Mouse (Mus musculus) kidney, postnatal 36 days (tissue): ENCODE measurements at regions not wholly inside any gene's neighbourhood (a gene's known extent, or its start where the extent isn't known, plus 50 kb on each side); places are given as distances from the start of the nearest gene placed in this dataset.

ENCODE experiments used
- DNase-seq, 2 experiments: peaks; one replicate each; pipeline ENCODE4 v3.0.0; 2021 to 2022; ENCODE audit warnings: mixed read lengths in 2 of 2

DNA sequence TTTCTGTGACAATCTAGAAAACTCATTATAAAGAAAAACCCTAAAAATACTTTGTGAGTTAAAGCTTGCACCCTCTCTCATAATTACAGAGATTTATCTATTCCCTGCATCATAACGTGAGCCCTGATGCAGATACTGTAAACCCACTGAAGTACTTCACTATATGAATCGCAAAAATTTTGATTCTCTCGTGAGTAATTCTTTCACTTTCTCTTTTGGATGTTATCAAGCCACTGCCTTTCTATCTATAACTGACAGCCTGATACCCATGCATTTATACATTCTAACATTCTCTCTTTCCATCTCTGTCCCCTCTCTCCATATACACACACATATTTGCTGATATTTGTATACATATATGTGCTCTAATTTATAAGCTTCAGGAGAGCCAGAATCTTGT is 264.1 kb upstream of the Gm765 start:
- DNase-seq, result no peak

DNA sequence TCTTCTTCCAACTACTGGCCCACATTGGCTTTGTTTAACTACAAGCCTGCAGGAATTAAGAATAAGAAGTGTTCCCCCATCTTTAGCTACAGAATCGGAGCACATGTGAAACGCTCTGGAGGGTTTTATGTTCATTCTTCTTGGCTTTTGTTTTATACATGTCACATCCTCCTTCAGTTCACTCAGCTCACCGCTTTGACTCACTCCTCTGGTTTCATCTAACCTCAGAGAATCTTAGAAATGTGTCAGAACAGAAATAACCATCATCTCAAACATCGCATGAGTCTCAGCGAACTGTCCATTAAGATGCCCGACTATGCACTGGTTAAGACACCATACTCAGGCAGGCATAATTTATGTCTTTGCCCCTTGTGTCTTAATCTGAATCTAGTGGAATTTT is 255.1 kb upstream of the Gm765 start:
- DNase-seq, result no peak

DNA sequence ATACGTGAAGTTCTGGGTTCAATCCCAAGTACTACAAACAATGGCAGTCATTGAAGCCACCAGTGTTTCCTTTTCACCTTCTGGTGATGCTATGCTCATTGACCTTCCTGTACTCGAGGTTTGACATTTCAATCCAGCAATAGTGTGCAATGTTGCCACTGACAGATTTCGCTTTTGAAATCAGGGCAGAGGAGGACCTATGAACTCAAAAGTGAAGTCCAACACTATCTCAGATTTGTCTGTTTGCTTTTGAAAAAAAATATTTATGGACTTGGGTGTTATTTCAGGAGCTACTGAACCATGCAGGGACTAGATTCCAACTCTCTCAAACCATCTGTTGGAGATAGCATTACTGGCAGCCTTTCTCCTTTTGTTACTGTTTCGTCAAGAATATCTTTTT is 248.4 kb upstream of the Gm765 start:
- DNase-seq, result no peak

DNA sequence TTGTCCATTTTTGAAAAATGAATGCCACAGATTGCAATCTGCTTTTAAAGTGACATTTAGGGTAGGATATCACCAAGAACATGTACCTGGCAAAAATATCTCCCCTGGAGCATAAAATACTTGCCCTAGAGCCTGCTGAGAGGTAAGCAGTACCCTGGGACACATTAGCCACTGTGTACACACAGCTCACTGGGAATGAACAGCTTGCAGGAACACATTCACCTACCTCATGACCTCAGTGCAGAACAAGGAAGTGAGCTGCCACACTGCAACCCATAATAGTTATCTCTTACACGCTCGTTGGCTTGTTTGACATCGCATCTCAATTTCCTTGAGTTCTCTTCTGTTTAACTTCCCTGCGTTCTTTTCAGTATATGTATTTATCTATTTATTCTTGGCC is 246.4 kb upstream of the Gm765 start:
- DNase-seq, result no peak

- no peak for DNase-seq
Measured at GRCm38 (mm10) chr6:98584541-98584940, 242.0 kb upstream of the Gm765 start.

DNA sequence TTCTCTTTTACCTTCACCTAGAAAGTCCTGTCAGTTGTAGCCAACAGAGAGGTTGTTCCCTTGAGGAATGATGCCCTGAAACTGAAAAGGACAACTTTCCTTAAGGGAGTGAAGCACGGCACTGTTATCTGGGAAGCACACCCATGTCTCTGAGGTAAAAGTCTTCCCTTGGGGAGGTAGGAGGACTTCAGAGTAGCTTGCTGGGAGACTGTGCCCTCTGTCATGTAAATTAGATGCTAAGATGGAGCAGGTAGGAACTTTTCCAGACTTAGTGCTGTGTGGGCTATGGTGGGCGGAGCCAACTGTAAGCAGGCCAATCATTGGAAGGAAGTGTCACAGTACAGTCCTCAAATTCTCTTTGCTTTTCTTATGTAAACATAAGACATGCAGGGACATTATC is 240.3 kb upstream of the Gm765 start:
- no peak for DNase-seq

GRCm38 (mm10) chr6:98575227-98575626 is 232.7 kb upstream of the Gm765 start:
- DNase-seq, result no peak

DNA sequence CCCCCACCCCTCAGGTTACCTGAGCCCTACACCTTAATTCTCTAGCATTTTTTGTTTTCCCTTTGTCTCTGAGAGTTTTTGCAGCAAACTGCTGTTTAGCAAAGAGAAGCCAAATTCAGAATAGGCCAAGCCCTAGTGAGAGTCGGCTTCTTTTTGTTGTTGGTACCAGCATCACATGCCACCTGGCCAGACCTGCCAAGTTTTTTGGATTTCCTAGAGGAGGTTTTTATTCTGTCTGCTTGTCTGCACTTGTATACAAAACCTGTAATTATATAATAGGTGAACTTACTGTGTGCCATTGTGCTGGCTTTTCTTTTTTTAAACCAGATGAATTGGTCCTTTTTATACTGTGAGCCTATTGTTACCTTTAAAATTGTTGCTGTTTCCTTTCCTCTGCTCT is 213.1 kb upstream of the Gm765 start:
- DNase-seq, result no peak

DNA sequence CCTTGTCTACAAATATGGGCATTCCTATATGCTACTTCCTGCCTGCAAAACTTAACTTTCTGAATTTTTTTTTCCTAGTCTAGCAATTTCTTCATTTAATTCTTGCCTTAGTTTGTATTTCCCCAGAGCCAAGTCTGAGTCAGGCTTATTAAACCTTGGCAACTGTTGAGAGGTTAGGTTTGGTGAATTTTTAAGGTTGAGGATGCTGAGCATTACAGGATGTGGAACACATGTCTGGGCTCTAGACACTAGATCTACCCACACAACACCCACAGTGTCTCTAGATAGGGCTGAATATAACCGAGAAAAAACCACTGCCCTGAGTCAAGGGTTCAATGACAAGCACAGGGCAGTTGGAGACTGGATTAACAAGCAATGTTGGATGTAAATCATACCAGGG is 211.4 kb upstream of the Gm765 start:
- no peak for DNase-seq

- DNase-seq, result no peak
Measured at GRCm38 (mm10) chr6:98551781-98552180, 209.2 kb upstream of the Gm765 start.

GRCm38 (mm10) chr6:98526882-98527440 is 184.4 kb upstream of the Gm765 start:
- DNase-seq, result no peak

GRCm38 (mm10) chr6:98525286-98525685 is 182.7 kb upstream of the Gm765 start:
- DNase-seq, result peak; percentile 24 to 71

DNA sequence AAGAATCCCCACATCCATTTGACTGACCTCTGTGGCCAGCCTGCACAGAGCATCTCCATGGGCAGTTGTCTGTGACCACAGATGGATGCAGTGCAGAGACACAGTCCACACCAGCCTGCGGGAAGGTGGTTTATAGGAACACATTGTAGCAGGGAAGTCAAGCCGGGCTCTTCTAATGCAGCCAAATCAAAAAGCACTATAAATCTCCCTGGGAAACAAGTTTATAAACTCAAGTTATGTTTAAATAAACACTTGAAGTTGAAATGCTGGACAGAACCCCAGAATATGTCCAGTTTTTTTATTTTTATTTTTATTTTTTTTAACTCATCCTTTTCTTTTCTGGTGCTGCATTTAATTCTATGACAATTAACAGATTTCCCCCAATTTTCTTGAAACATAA is 182.1 kb upstream of the Gm765 start:
- no peak for DNase-seq

- DNase-seq, result no peak
Measured at GRCm38 (mm10) chr6:98521526-98521925, 179.0 kb upstream of the Gm765 start.

GRCm38 (mm10) chr6:98514826-98515225 is 172.3 kb upstream of the Gm765 start:
- no peak for DNase-seq

DNA sequence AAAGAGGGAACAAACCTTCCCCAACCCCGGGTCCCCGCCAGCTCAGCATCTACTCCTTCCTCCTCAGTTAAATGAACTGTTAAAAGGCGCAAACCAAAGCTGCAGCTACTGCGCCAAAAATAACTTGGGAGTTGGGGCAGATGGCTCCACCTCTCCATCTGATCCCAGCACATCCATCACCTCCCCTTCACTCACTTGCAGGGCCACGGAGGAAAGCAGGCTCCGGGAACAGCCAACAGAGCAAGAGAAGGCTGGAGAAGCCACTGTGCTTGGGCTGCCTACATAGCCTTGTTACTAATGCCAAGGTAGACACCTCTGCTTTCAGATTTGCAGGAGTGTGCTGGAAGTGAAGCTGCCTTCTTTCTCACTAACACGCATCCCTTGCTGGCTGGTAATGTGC is 171.8 kb upstream of the Gm765 start:
- DNase-seq, result no peak

- DNase-seq, result no peak
Measured at GRCm38 (mm10) chr6:98513217-98513616, 170.7 kb upstream of the Gm765 start.

- DNase-seq, result no peak
Measured at GRCm38 (mm10) chr6:98502726-98503125, 160.2 kb upstream of the Gm765 start.

GRCm38 (mm10) chr6:98499721-98500120 is 157.2 kb upstream of the Gm765 start:
- DNase-seq, result no peak

DNA sequence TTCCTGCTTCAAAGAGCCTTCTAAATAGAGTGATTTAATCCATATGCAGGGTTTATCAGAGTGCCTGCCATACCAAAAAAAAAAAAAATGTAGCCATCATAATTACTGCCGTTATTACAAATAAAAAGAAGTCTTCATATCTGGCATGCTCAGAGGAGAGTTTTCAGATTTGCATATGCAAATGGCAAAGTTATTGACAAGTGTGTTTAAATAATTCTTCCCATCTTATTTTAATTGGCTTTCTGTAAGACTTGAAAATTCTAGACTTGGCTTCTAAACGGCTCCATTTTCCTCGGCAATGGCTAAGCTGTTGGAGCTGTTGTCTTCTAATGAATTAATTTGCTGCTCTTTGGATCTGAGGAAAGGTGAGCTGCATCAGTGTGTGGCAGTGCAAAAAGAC is 144.1 kb upstream of the Gm765 start:
- DNase-seq, result no peak

DNA sequence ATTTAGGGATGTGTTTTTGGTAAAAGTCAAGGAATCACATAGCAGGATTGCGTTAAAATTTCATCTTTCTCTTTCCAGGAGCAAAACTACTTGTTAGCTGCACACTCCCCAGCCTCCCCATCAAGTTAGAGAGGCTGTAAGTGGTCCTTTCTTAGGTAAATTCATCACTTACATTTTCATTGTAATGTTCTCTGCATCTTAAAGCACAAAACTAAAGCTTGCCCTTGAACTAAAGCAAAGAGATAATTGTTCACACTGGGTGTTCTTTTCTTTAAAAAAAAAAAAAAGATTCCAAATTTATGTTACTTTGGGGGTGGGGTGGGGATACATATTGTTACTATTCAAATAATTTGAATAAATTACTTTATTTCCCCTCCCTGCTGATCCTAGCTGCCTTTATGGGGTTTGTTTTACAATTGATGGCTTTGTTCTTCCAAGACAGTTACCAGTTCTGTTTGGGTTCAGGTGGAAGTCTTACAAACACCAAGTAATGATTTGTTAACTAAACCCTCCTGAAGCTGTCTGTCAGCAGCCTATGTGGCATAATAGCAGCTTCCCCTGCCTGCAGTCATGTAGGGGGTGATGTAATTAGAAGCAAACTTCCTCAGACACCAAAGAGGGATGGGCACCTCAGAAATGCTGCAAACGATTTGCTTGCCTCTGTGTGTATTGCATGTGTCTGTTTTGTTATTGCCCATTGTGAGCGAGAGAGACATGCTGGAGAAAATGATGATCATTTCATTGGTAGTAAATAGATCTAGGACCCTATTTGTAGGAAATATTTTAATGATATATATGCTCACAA is 141.0 kb upstream of the Gm765 start:
- DNase-seq, result no peak

DNA sequence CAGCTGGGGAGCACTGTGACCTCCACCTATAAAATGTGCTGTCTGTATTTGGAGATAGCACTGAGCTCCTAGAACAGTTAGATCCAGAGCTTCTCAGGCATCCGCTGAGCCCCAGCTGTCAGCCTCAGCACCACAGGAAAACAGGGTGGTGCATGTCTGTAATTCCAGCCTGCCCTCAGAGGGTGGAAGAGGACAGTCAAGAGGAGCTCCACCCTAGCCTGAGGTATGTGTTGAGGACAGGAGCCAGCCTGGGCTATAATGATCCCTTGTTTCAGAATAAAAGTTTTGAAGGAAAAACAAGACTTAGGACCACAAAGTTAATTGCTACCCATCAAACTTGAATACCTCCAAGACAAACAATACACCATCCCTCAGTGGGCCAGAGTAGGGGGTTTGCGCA is 139.8 kb upstream of the Gm765 start:
- DNase-seq, result peak in 1 of 2 experiments; percentile 1

DNA sequence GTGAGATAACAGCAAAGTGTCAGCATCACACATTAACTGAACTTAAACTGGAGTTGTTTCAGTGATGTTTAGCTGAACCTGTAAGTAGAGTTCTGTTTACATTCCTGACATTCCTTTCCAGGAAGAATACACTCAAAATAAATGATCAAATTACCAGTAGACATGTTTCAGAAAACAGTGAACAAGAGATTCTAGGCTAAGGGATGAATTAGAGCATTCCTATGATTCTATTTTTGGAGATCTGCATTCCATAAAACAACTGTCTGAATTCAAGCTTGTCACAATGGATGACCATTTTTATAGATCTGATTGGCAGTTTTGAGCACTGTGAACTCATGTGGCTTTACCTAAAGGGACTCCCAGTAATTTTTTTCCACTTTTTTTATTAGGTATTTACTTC is 125.0 kb upstream of the Gm765 start:
- no peak for DNase-seq

GRCm38 (mm10) chr6:98452277-98452676 is 109.7 kb upstream of the Gm765 start:
- no peak for DNase-seq

DNA sequence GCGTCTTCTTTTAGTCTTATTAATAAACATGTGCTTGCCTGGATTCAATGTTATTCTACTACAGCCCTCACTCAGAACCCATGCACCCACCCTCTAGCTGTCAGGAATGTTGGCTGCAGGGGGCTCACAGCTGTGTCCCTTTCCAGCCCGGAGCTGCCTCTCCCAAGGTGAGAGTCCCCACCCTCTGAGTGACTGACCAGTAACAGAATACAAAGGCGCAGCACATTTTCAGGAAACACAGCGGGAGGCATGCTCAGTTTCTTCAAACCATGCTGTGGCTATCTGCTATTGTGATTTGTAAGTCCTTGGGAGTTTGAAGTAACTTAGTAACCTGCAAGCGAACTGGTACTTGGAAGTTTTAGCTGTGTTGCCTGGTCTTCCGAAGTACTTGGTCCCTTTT is 93.1 kb upstream of the Gm765 start:
- no peak for DNase-seq
